Mouse (Mus musculus) urinary bladder, postnatal 25 days (tissue): ENCODE measurements at regions not wholly inside any gene's neighbourhood (a gene's known extent, or its start where the extent isn't known, plus 50 kb on each side); places are given as distances from the start of the nearest gene placed in this dataset.

ENCODE experiments used
- DNase-seq: peaks from one replicate; pipeline ENCODE4 v3.0.0; 2022; ENCODE audit warnings: low spot score

GRCm38 (mm10) chr5:133683021-133683420 is 416.5 kb upstream of the Castor2 start:
- DNase-seq = no peak

- DNase-seq = no peak
Observed at GRCm38 (mm10) chr5:133676791-133677450, 422.6 kb upstream of the Castor2 start.

- no peak for DNase-seq
Observed at GRCm38 (mm10) chr5:133675636-133676035, 423.9 kb upstream of the Castor2 start.

GRCm38 (mm10) chr5:133666473-133666872 is 433.0 kb upstream of the Castor2 start:
- peak; percentile 26 for DNase-seq

GRCm38 (mm10) chr5:133662474-133663256 is 436.8 kb upstream of the Castor2 start:
- no peak for DNase-seq

- no peak for DNase-seq
Observed at GRCm38 (mm10) chr5:133660351-133660750, 439.2 kb upstream of the Castor2 start.

- no peak for DNase-seq
Observed at GRCm38 (mm10) chr5:133656837-133657236, 442.7 kb upstream of the Castor2 start.

- DNase-seq = no peak
Observed at GRCm38 (mm10) chr5:133653431-133653830, 446.1 kb upstream of the Castor2 start.

- DNase-seq = no peak
Observed at GRCm38 (mm10) chr5:133650246-133650645, 449.3 kb upstream of the Castor2 start.

- no peak for DNase-seq
Observed at GRCm38 (mm10) chr5:133645696-133646195, 453.8 kb upstream of the Castor2 start.

- no peak for DNase-seq
Observed at GRCm38 (mm10) chr5:133643326-133643725, 456.2 kb upstream of the Castor2 start.

GRCm38 (mm10) chr5:133634481-133634880 is 465.0 kb upstream of the Castor2 start:
- no peak for DNase-seq

GRCm38 (mm10) chr5:133631812-133632211 is 467.7 kb upstream of the Castor2 start:
- DNase-seq = no peak

GRCm38 (mm10) chr5:133619347-133619746 is 480.2 kb upstream of the Castor2 start:
- DNase-seq = no peak

GRCm38 (mm10) chr5:133601241-133601739 is 498.2 kb upstream of the Castor2 start:
- no peak for DNase-seq

GRCm38 (mm10) chr5:133600630-133601029 is 498.9 kb upstream of the Castor2 start:
- DNase-seq = no peak

GRCm38 (mm10) chr5:133598105-133598504 is 501.4 kb upstream of the Castor2 start:
- no peak for DNase-seq

GRCm38 (mm10) chr5:133586492-133586891 is 513.0 kb upstream of the Castor2 start:
- no peak for DNase-seq

GRCm38 (mm10) chr5:133585181-133585580 is 514.3 kb upstream of the Castor2 start:
- peak; percentile 23 for DNase-seq

- no peak for DNase-seq
Observed at GRCm38 (mm10) chr5:133576595-133576994, 522.9 kb upstream of the Castor2 start.

GRCm38 (mm10) chr5:133569096-133569495 is 530.4 kb upstream of the Castor2 start:
- no peak for DNase-seq

GRCm38 (mm10) chr5:133566506-133566905 is 533.0 kb upstream of the Castor2 start:
- DNase-seq = no peak

GRCm38 (mm10) chr5:133550657-133551056 is 548.9 kb upstream of the Castor2 start:
- no peak for DNase-seq
